Mouse (Mus musculus) heart, postnatal 0 days (tissue): ENCODE results near the gene Slc17a8.

Experiments used
- CTCF ChIP-seq: IDR thresholded peaks from 2 replicates; pipeline ENCODE4 v1.5.1; 2016; ENCODE audit warnings: antibody characterized with exemption, control low read depth, low read depth
- EP300 ChIP-seq: IDR thresholded peaks from 2 replicates; pipeline ENCODE4 v1.6.1; 2016; ENCODE audit warnings: antibody characterized with exemption, low read depth

DNA sequence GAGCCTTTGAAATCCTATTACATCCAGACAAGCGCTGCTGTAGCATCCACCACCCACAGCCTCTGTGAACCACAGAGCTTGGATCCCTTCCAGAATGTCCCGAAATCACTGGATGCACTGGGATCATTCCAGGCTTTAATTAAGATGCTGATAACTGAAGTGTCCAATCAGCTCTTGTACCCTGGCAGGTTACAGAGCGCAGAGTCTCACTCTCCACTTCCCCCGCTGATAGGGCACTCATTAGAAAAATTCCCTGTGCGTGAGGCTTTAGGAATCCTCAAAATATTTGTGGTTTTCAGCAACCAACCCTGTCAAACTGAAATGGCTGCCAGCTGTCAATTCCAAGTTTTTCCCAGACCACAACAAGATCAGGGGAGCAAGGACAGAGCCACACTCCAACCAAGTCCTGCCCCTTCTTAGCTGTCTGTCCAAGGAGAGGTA, 89.8 kb downstream of the Slc17a8 start:
- peak; percentile 99 for TF ChIP-seq EP300
- no peak for TF ChIP-seq CTCF
